Mouse (Mus musculus) neural tube, embryonic 15.5 days (tissue): ENCODE data around the gene Kdelc1. TPM values are rescaled to one million over a fixed set of nuclear protein-coding genes. Genes with fewer than 3 reads are reported as not detected.

ENCODE experiments used
- ATAC-seq: fragments of 200-750 bp; cut with Nextera tagmentation; 2 replicates; pipeline ENCODE4 v1.8.0; 2017; ENCODE audit warnings: mild to moderate bottlenecking, moderate TSS enrichment, moderate library complexity; ENCODE audit not compliant: low FRiP score
- H3K27ac ChIP-seq: fragments of 300-500 bp; sonication (generic); replicated peaks from 2 replicates; pipeline ENCODE4 v1.5.1; 2015; ENCODE audit warnings: mild to moderate bottlenecking, inconsistent platforms
- H3K27me3 ChIP-seq: fragments of 300-500 bp; sonication (generic); replicated peaks from 2 replicates; pipeline ENCODE4 v1.6.1; 2015; ENCODE audit warnings: inconsistent platforms
- H3K36me3 ChIP-seq: fragments of 300-500 bp; sonication (generic); 2 replicates; pipeline ENCODE4 v1.6.1; 2015; ENCODE audit warnings: inconsistent platforms
- H3K4me1 ChIP-seq: fragments of 300-500 bp; sonication (generic); 2 replicates; pipeline ENCODE4 v1.6.1; 2015; ENCODE audit warnings: inconsistent platforms
- H3K4me2 ChIP-seq: fragments of 300-500 bp; sonication (generic); 2 replicates; pipeline ENCODE4 v1.6.1; 2015; ENCODE audit warnings: inconsistent platforms, mild to moderate bottlenecking, moderate library complexity
- H3K4me3 ChIP-seq: fragments of 300-500 bp; sonication (generic); replicated peaks from 2 replicates; pipeline ENCODE4 v1.5.1; 2015; ENCODE audit warnings: mild to moderate bottlenecking, inconsistent platforms
- H3K9ac ChIP-seq: fragments of 300-500 bp; sonication (generic); replicated peaks from 2 replicates; pipeline ENCODE4 v1.6.1; 2015; ENCODE audit warnings: mild to moderate bottlenecking, inconsistent platforms
- H3K9me3 ChIP-seq: fragments of 300-500 bp; sonication (generic); replicated peaks from 2 replicates; pipeline ENCODE4 v1.6.1; 2016; ENCODE audit warnings: inconsistent platforms
- WGBS: fragments of 180-500 bp; shearing (Covaris S2); methylation state at CpG from one replicate; pipeline ENCODE4 v1.1.7; 2015; ENCODE audit warnings: mixed read lengths; 5-methylcytosine and 5-hydroxymethylcytosine counted together
- polyA plus RNA-seq: library from polyadenylated mRNA; unstranded; fragments of >200 nt; fragmentation: Nextera tagmentation; extraction: Ambion mirVana; gene quantifications from 2 replicates; pipeline ENCODE4 v1.2.1, GENCODE M21; 2015

Gene Kdelc1
- polyA plus RNA-seq, 1 experiment from 2014 or later = 27.9 TPM

- H3K4me1 ChIP-seq = peaks cover 7% of the 10 kb centered on the region
- ATAC-seq = no peak
- H3K27ac ChIP-seq = no peak overlapping the region
- H3K4me2 ChIP-seq = no peak overlapping the region
- H3K27me3 ChIP-seq = no peaks in the 10 kb centered on the region
- no peak overlapping the region for H3K4me3 ChIP-seq
- 92% methylated on average over 4 of the region's 4 CpGs for WGBS
- H3K36me3 ChIP-seq = peaks cover 29% of the 10 kb centered on the region
- H3K9ac ChIP-seq = no peak overlapping the region
- H3K9me3 ChIP-seq = no peaks in the 10 kb centered on the region
Measured at GRCm38 (mm10) chr1:44125590-44125989, 7.0 kb upstream of the Kdelc1 start.

GRCm38 (mm10) chr1:44122256-44122655 is 3.6 kb upstream of the Kdelc1 start:
- H3K9me3 ChIP-seq = no peaks in the 10 kb centered on the region
- no peak overlapping the region for H3K4me2 ChIP-seq
- H3K27ac ChIP-seq = no peak overlapping the region
- peaks cover 13% of the 10 kb centered on the region for H3K36me3 ChIP-seq
- 82% methylated on average over 3 of the region's 3 CpGs for WGBS
- H3K4me3 ChIP-seq = no peak overlapping the region
- H3K9ac ChIP-seq = no peak overlapping the region
- H3K27me3 ChIP-seq = no peaks in the 10 kb centered on the region
- no peak for ATAC-seq
- H3K4me1 ChIP-seq = peaks cover 18% of the 10 kb centered on the region

- WGBS = 5% methylated on average over 6 of the region's 6 CpGs
Measured at GRCm38 (mm10) chr1:44120074-44120406, 1.4 kb upstream of the Kdelc1 start.

GRCm38 (mm10) chr1:44119201-44120073 is 829 bp upstream of the Kdelc1 start:
- H3K4me2 ChIP-seq = peak overlapping the region; percentile 83
- peak overlapping the region; percentile 97 for H3K27ac ChIP-seq
- WGBS = under 1% methylated on average over 42 of the region's 43 CpGs
- H3K4me3 ChIP-seq = peak overlapping the region; percentile 80
- H3K27me3 ChIP-seq = no peaks in the 10 kb centered on the region
- peak; percentile 88 for ATAC-seq
- H3K9ac ChIP-seq = peak overlapping the region; percentile 93
- H3K9me3 ChIP-seq = no peaks in the 10 kb centered on the region
- peaks cover 18% of the 10 kb centered on the region for H3K4me1 ChIP-seq
- peaks cover 12% of the 10 kb centered on the region for H3K36me3 ChIP-seq

More at GRCm38 (mm10) chr1:44120074-44120406, 1.4 kb upstream of the Kdelc1 start:
- Histone ChIP-seq H3K36me3 (peaks cover 7% of the 10 kb centered on the region), H3K27me3 (no peaks in the 10 kb centered on the region), H3K4me3 (peak overlapping the region; percentile 80), H3K9ac (peak overlapping the region; percentile 93), H3K9me3 (no peaks in the 10 kb centered on the region), H3K4me2 (peak overlapping the region; percentile 83), H3K4me1 (peaks cover 18% of the 10 kb centered on the region), H3K27ac (peak overlapping the region; percentile 97)
- peak; percentile 26 for ATAC-seq

GRCm38 (mm10) chr1:44117571-44117970 is 1.0 kb downstream of the Kdelc1 start:
- Histone ChIP-seq H3K9ac (no peak overlapping the region), H3K27me3 (no peaks in the 10 kb centered on the region), H3K4me2 (peak overlapping the region; percentile 83), H3K4me1 (peaks cover 18% of the 10 kb centered on the region), H3K4me3 (0 out of 2 replicates have a peak overlapping the region, but pooled peaks have one; percentile 13), H3K9me3 (no peaks in the 10 kb centered on the region), H3K36me3 (peaks cover 21% of the 10 kb centered on the region), H3K27ac (no peak overlapping the region)
- ATAC-seq = no peak

GRCm38 (mm10) chr1:44102939-44103338 is 15.7 kb downstream of the Kdelc1 start:
- 12% methylated on average over 5 of the region's 5 CpGs for WGBS
- Histone ChIP-seq H3K9ac (peak overlapping the region; percentile 43; the same call in 1 of the 2 replicates), H3K4me1 (peaks cover 16% of the 10 kb centered on the region), H3K9me3 (no peaks in the 10 kb centered on the region), H3K27me3 (no peaks in the 10 kb centered on the region), H3K4me3 (peak overlapping the region; percentile 80), H3K4me2 (peak overlapping the region; percentile 76), H3K36me3 (peaks cover 18% of the 10 kb centered on the region), H3K27ac (no peak overlapping the region)
- ATAC-seq = peak; percentile 28; the same call in 1 of the 2 replicates

GRCm38 (mm10) chr1:44102259-44102717 is 16.3 kb downstream of the Kdelc1 start, which contains the start of gene Tex30:
Gene Tex30 (minus strand): TSS chr1:44102441.
- peaks cover 16% of the 10 kb centered on the region for H3K36me3 ChIP-seq
- WGBS = under 1% methylated on average over 54 of the region's 55 CpGs
- peak within 1 kb of the TSS; percentile 80 for H3K4me3 ChIP-seq
- peak within 1 kb of the TSS; percentile 85 for H3K27ac ChIP-seq
- H3K9ac ChIP-seq = peak within 1 kb of the TSS; percentile 73
- no peaks in the 10 kb centered on the region for H3K9me3 ChIP-seq
- H3K27me3 ChIP-seq = no peaks in the 10 kb centered on the region
- H3K4me1 ChIP-seq = peaks cover 16% of the 10 kb centered on the region
- ATAC-seq = peak; percentile 98
- H3K4me2 ChIP-seq = peak within 1 kb of the TSS; percentile 76

GRCm38 (mm10) chr1:44101448-44102225 is 17.0 kb downstream of the Kdelc1 start:
- Histone ChIP-seq H3K36me3 (peaks cover 20% of the 10 kb centered on the region), H3K4me3 (peak overlapping the region; percentile 80), H3K27ac (peak overlapping the region; percentile 85), H3K27me3 (no peaks in the 10 kb centered on the region), H3K4me2 (peak overlapping the region; percentile 76), H3K4me1 (peaks cover 16% of the 10 kb centered on the region), H3K9me3 (no peaks in the 10 kb centered on the region), H3K9ac (peak overlapping the region; percentile 73)
- 1% methylated on average over 55 of the region's 55 CpGs for WGBS
- ATAC-seq = peak; percentile 69

GRCm38 (mm10) chr1:44064625-44065024 is 54.0 kb downstream of the Kdelc1 start:
- Histone ChIP-seq H3K4me3 (no peak overlapping the region), H3K9ac (no peak overlapping the region), H3K36me3 (no peaks in the 10 kb centered on the region), H3K27ac (no peak overlapping the region), H3K4me1 (no peaks in the 10 kb centered on the region), H3K27me3 (no peaks in the 10 kb centered on the region), H3K9me3 (no peaks in the 10 kb centered on the region), H3K4me2 (no peak overlapping the region)
- WGBS = 4% methylated on average over 1 of the region's 1 CpGs
- ATAC-seq = no peak

GRCm38 (mm10) chr1:44063439-44063838 is 55.2 kb downstream of the Kdelc1 start:
- Histone ChIP-seq H3K4me2 (no peak overlapping the region), H3K36me3 (no peaks in the 10 kb centered on the region), H3K9me3 (no peaks in the 10 kb centered on the region), H3K9ac (no peak overlapping the region), H3K4me1 (no peaks in the 10 kb centered on the region), H3K27me3 (no peaks in the 10 kb centered on the region), H3K4me3 (no peak overlapping the region), H3K27ac (no peak overlapping the region)
- no peak for ATAC-seq
- WGBS = 97% methylated on average over 6 of the region's 6 CpGs

GRCm38 (mm10) chr1:44061836-44062235 is 56.8 kb downstream of the Kdelc1 start, which contains the start of gene Gm8251:
Gene Gm8251 (minus strand): TSS chr1:44061936.
- Histone ChIP-seq H3K4me2 (no peak within 1 kb of the TSS), H3K27me3 (no peaks in the 10 kb centered on the region), H3K4me1 (no peaks in the 10 kb centered on the region), H3K4me3 (no peak within 1 kb of the TSS), H3K36me3 (no peaks in the 10 kb centered on the region), H3K9me3 (no peaks in the 10 kb centered on the region), H3K27ac (no peak within 1 kb of the TSS), H3K9ac (no peak within 1 kb of the TSS)
- 95% methylated on average over 2 of the region's 2 CpGs for WGBS
- ATAC-seq = no peak
